8 mouse cellular contexts compared by ENCODE assay signal in genomic region chr16:16212723-16213078, GRCm38 (mm10). TPM values are rescaled to one million over a fixed set of nuclear protein-coding genes. Genes with fewer than 3 reads are reported as not detected.
DNase-seq lines count a peak whose midpoint lies in the region; ATAC-seq and TF ChIP-seq lines count a peak whose summit lies in the region.

No protein-coding gene starts in this region.

- no peak for DNase-seq in cerebellum, adult 2 months
- DNase-seq in cerebellum, adult 9-11 months, result no peak
- no peak for DNase-seq in lung, postnatal 36 days
- no peak for DNase-seq in limb, embryonic 10.5 days (ENCODE audit: low spot score)
- DNase-seq in cerebellum, adult 18-20 months, result no peak
- no peak for DNase-seq in urinary bladder, postnatal 10 days (ENCODE audit: low spot score)

- H3K9ac ChIP-seq in lung, embryonic 15.5 days, result no peak overlapping the region
- H3K9ac ChIP-seq in neural tube, embryonic 15.5 days (replicated peaks), result no peak overlapping the region; the same call in 1 of the 2 replicates

- no peak overlapping the region for H3K27ac ChIP-seq in cerebellum, adult 2 months (ENCODE audit: insufficient read depth, low read length)
- H3K27ac ChIP-seq in lung, embryonic 15.5 days, result peak overlapping the region; percentile 8; the same call in 1 of the 2 replicates
- no peak overlapping the region for H3K27ac ChIP-seq in limb, embryonic 10.5 days
- no peak overlapping the region for H3K27ac ChIP-seq in neural tube, embryonic 15.5 days (replicated peaks)

- 12% methylated on average over 7 of the region's 7 CpGs for WGBS in cerebellum, adult 2 months
- WGBS in lung, embryonic 15.5 days, result 12% methylated on average over 7 of the region's 7 CpGs
- WGBS in limb, embryonic 10.5 days, result 26% methylated on average over 7 of the region's 7 CpGs
- 16% methylated on average over 7 of the region's 7 CpGs for WGBS in neural tube, embryonic 15.5 days

- ATAC-seq in lung, embryonic 15.5 days (ENCODE audit: borderline replicate concordance, extremely low read depth, low FRiP score, low TSS enrichment), result no peak
- no peak for ATAC-seq in neural tube, embryonic 15.5 days (ENCODE audit: low FRiP score)

- peak overlapping the region; percentile 65 for H3K4me3 ChIP-seq in cerebellum, adult 2 months (replicated peaks; ENCODE audit: insufficient read depth, low read depth, low read length)
- H3K4me3 ChIP-seq in lung, embryonic 15.5 days, result peak overlapping the region; percentile 64
- H3K4me3 ChIP-seq in limb, embryonic 10.5 days, result peak overlapping the region; percentile 62
- H3K4me3 ChIP-seq in neural tube, embryonic 15.5 days (replicated peaks), result peak overlapping the region; percentile 72

- H3K4me2 ChIP-seq in lung, embryonic 15.5 days, result peak overlapping the region; percentile 95
- H3K4me2 ChIP-seq in neural tube, embryonic 15.5 days, result peak overlapping the region; percentile 100

- TF ChIP-seq POLR2A in cerebellum, adult 2 months (IDR thresholded peaks at IDR 0.05; ENCODE audit: borderline replicate concordance, insufficient read depth, low read length), result no peak

- H3K27me3 ChIP-seq in cerebellum, adult 2 months (ENCODE audit: control insufficient read depth, insufficient read depth, low read length), result no peaks in the 10 kb centered on the region; the same call in 1 of the 2 replicates
- H3K27me3 ChIP-seq in lung, embryonic 15.5 days, result peaks cover 22% of the 10 kb centered on the region
- H3K27me3 ChIP-seq in limb, embryonic 10.5 days (ENCODE audit: low read depth, poor library complexity, severe bottlenecking), result peaks cover 32% of the 10 kb centered on the region
- H3K27me3 ChIP-seq in neural tube, embryonic 15.5 days (replicated peaks), result peaks cover 25% of the 10 kb centered on the region

- TF ChIP-seq CTCF in cerebellum, adult 2 months (IDR thresholded peaks at IDR 0.05; ENCODE audit: borderline replicate concordance, insufficient read depth, low read depth, low read length), result no peak

- no peaks in the 10 kb centered on the region for H3K36me3 ChIP-seq in lung, embryonic 15.5 days
- no peaks in the 10 kb centered on the region for H3K36me3 ChIP-seq in limb, embryonic 10.5 days
- H3K36me3 ChIP-seq in neural tube, embryonic 15.5 days, result no peaks in the 10 kb centered on the region

- no peaks in the 10 kb centered on the region for H3K9me3 ChIP-seq in lung, embryonic 15.5 days
- no peaks in the 10 kb centered on the region for H3K9me3 ChIP-seq in limb, embryonic 10.5 days (replicated peaks)
- H3K9me3 ChIP-seq in neural tube, embryonic 15.5 days (replicated peaks), result no peaks in the 10 kb centered on the region

- H3K4me1 ChIP-seq in cerebellum, adult 2 months (ENCODE audit: control insufficient read depth, insufficient read depth, low read length), result no peaks in the 10 kb centered on the region
- peaks cover 23% of the 10 kb centered on the region; the same call in 1 of the 2 replicates for H3K4me1 ChIP-seq in lung, embryonic 15.5 days
- peaks cover 12% of the 10 kb centered on the region for H3K4me1 ChIP-seq in limb, embryonic 10.5 days
- H3K4me1 ChIP-seq in neural tube, embryonic 15.5 days, result peaks cover 8% of the 10 kb centered on the region

RNA-seq across cellular contexts. Expression of gene Pkp2, which starts 0.4 kb away (rescaled TPM):
- 1.7 TPM in 2 replicates for polyA plus RNA-seq in cerebellum, adult 2 months (2012; rRNA removed)
- 10.4 and 11.3 TPM in 2 replicates for polyA plus RNA-seq in lung, embryonic 15.5 days (2015; fragmentation: Nextera tagmentation; extraction: Ambion mirVana)
- 1.5 and 2.6 TPM in 2 replicates for polyA plus RNA-seq in limb, embryonic 10.5 days (2016; fragmentation: Nextera tagmentation; extraction: Ambion mirVana)
- polyA plus RNA-seq in neural tube, embryonic 15.5 days (2015; fragmentation: Nextera tagmentation; extraction: Ambion mirVana), result 1.9 and 3.3 TPM in 2 replicates
